Mouse (Mus musculus): ENCODE data around the gene Eif3j1. TPM values are rescaled to one million over a fixed set of nuclear protein-coding genes. Genes with fewer than 3 reads are reported as not detected.
"Not testable (repeated sequence)": the region's sequence is repeated elsewhere in the genome, so short reads cannot be mapped to it uniquely, and the experiment has no call there.

Eif3j1 gene
- 10 to 100 TPM; 19.5 to 22.6 (median 19.9) TPM for total RNA-seq (2022)

GRCm38 (mm10) chr2:122027862-122028755, at the start of gene Eif3j1:
TSS of gene Eif3j1 (plus strand) at chr2:122028546.
- peak; percentile 64 to 86 for DNase-seq (ENCODE audit: low spot score in 2 of 2)

DNA sequence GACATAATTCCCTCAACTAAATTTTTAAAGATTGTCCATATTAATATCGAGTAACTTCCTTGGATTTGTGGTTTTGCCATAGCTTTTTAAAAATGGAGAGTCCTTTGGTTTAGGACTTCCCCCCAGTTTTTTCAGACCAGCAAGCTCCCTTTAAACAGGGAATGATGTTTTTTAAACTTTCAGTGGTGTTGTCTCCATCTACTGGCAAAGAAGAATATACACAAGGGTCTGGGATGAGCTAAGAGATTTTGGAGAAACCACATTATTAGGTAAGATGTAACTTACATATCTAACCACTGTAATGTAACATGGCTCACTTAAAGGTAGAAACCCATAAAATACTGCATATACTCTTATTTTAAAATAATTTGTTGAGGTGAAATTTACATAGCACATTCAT, 32.6 kb upstream of the Eif3j1 start:
- DNase-seq (ENCODE audit: low spot score in 2 of 2) = no peak

DNA sequence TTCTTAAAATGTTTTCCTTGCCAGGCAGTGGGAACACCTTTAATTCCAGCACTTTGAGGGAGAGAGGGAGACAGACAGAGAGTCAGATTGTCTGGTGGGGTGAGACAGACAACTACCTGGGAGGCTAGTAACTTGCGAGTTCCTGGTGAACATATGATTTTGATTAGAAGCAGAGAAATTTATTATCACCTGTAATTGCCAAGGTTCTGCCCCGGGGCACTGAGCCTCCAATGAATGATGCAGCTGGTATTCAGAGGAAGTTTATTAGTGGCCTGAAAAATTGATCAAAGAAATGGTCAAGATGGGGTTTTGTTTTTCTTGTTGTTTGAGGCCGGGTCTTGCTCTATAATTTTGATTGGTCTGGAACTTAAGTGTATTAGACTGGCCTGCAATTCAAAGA, 19.5 kb upstream of the Eif3j1 start:
- DNase-seq (ENCODE audit: low spot score in 2 of 2) = no peak

GRCm38 (mm10) chr2:122011441-122011840, 16.9 kb upstream of the Eif3j1 start:
- no peak for DNase-seq (ENCODE audit: low spot score in 2 of 2)

- no peak for DNase-seq (ENCODE audit: low spot score in 2 of 2)
These were observed 9.6 kb upstream of the Eif3j1 start for GRCm38 (mm10) chr2:122018705-122019104.

DNA sequence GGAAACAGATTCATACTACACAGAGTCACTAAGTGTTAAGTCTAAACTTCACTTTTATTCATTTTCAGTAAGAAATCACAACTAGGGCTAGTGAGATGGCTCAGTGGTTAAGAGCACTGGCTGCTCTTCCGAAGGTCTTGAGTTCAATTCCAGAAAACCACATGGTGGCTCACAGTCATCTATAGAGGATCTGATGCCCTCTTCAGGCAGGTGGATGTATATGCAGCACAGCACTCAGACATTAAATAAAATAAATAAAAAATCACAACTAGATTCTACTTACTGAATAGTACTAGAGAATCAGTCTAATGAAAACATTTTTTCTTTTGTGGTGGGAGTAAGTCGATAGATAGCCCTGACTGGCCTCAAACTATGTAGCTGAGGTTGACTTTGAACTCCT, 6.1 kb upstream of the Eif3j1 start:
- DNase-seq (ENCODE audit: low spot score in 2 of 2) = no peak

GRCm38 (mm10) chr2:122027091-122027490, 1.3 kb upstream of the Eif3j1 start:
- not testable (repeated sequence) for DNase-seq (ENCODE audit: low spot score in 2 of 2)

- DNase-seq (ENCODE audit: low spot score in 2 of 2) = no peak
These were observed 682 bp downstream of the Eif3j1 start for GRCm38 (mm10) chr2:122028756-122029700.

- DNase-seq (ENCODE audit: low spot score in 2 of 2) = no peak
These were observed 3.6 kb downstream of the Eif3j1 start for GRCm38 (mm10) chr2:122031970-122032369.

- no peak for DNase-seq (ENCODE audit: low spot score in 2 of 2)
These were observed 7.7 kb downstream of the Eif3j1 start for GRCm38 (mm10) chr2:122036064-122036463.

- no peak for DNase-seq (ENCODE audit: low spot score in 2 of 2)
These were observed 15.6 kb downstream of the Eif3j1 start for GRCm38 (mm10) chr2:122043926-122044325.

- DNase-seq (ENCODE audit: low spot score in 2 of 2) = no peak
These were observed 31.2 kb downstream of the Eif3j1 start for GRCm38 (mm10) chr2:122059365-122060115.

DNA sequence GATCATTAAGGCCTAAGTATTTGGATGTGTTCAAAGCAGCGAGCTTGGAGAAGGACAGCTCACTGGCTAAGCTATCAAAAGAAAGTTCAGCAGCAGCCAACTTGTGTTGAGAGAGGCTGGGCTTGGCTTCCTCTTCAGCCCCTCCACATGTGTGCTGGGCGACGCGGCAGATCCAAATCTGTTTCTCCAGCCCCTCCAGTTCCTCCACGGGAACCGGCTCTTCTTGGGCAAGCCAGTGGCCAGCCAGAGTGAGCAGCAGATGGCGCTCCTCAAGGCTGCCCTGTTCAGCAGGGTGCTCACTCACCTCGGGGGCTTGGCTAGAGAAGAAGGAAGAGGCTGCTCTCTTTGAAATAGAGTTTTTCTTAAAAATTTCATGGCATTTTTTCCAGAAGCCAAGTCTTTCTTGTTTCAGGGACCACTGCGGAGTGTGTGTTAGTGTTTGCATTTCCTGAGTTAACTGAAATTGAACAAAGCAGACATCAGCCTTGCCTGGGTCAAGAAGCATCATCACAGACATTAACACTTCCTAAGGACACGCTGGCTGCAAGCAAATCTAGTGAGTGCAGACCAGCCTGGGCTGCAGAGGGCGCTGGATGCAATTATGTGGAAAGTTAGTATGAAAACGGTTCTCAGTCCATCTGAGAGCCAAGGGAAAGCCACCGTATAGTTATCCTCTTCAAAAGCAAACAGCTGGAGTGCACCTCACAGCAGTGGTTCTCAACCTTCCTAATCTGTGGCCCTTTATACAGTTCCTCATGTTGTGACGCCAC, 37.0 kb downstream of the Eif3j1 start:
- no peak for DNase-seq (ENCODE audit: low spot score in 2 of 2)

- no peak for DNase-seq (ENCODE audit: low spot score in 2 of 2)
These were observed 37.9 kb downstream of the Eif3j1 start for GRCm38 (mm10) chr2:122066241-122066640.

- DNase-seq (ENCODE audit: low spot score in 2 of 2) = no peak
These were observed 41.0 kb downstream of the Eif3j1 start for GRCm38 (mm10) chr2:122069144-122069912.

DNA sequence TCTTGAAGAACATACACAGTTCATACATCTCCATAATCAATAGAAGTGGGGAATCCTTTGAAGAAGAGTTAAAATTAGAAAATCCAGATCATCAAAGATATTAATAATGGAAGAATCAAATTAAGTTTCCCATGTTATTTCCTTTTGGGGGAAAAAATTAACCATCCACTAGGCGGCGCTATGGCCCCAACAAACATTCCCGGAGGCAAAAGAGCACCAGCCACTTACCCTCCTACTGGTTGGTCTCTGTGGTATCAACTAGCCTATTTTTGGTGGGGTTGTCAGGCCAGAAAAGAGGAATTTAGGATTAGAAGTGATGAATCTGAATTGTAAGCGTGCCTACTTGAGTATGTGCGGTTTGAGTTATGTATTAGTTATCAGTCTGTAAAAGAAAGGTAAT, 41.6 kb downstream of the Eif3j1 start:
- peak in 1 of 2 experiments; percentile 45 for DNase-seq (ENCODE audit: low spot score in 2 of 2)

- DNase-seq (ENCODE audit: low spot score in 2 of 2) = no peak
These were observed 53.5 kb downstream of the Eif3j1 start for GRCm38 (mm10) chr2:122081728-122082456.

DNA sequence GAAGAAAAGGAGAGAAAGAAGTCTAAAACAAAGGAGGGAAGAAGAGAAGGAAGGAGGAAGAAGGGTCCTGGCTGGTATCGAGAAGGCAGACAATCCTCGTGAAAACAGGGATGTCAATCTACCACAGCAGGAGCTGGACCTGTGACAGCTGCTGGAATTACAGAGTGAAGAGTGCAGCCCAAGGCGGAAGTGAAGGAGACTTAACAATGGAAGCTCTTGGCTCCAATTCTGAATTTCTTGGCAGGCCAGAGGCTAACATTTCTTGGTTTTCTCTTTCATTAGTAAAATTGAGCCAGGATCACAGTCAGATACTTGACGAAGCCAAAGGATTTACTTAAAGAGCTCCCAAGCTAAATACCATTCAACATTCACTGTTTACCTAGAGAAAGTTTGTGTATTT, 58.1 kb downstream of the Eif3j1 start:
- DNase-seq (ENCODE audit: low spot score in 2 of 2) = no peak

- DNase-seq (ENCODE audit: low spot score in 2 of 2) = no peak
These were observed 65.5 kb downstream of the Eif3j1 start for GRCm38 (mm10) chr2:122093844-122094243.
